Mouse (Mus musculus): ENCODE results near the gene Ubl4a.

- no peak for TF ChIP-seq CTCF (IDR thresholded peaks at IDR 0.05; ENCODE audit: control insufficient read depth, insufficient read depth, insufficient read length)
- no peak for TF ChIP-seq USF1 (IDR thresholded peaks at IDR 0.05; ENCODE audit: low read depth)
- TF ChIP-seq MAX (IDR thresholded peaks at IDR 0.05) = no peak
Observed at GRCm38 (mm10) chrX:74367512-74367911, 5.5 kb downstream of the Ubl4a start.

All from C2C12 (cell line).